Mouse (Mus musculus) forebrain, embryonic 16.5 days (tissue): Measurements from ENCODE around the gene Osbp. TPM values are rescaled to one million over a fixed set of nuclear protein-coding genes. Genes with fewer than 3 reads are reported as not detected.
"Not testable (repeated sequence)": the region's sequence is repeated elsewhere in the genome, so short reads cannot be mapped to it uniquely, and the experiment has no call there.

Experiments used
- ATAC-seq: fragments of 200-750 bp; cut with Nextera tagmentation; 2 replicates; pipeline ENCODE4 v1.8.0; 2017; ENCODE audit warnings: mild to moderate bottlenecking, moderate library complexity
- H3K27ac ChIP-seq: fragments of 300-500 bp; sonication (generic); 2 replicates; pipeline ENCODE4 v1.5.1; 2014; ENCODE audit warnings: low read length, control low read depth
- H3K27me3 ChIP-seq: fragments of 300-500 bp; sonication (generic); replicated peaks from 2 replicates; pipeline ENCODE4 v1.6.1; 2014; ENCODE audit warnings: low read length; ENCODE audit not compliant: control insufficient read depth, insufficient read depth
- H3K36me3 ChIP-seq: fragments of 300-500 bp; sonication (generic); 2 replicates; pipeline ENCODE4 v1.6.1; 2014; ENCODE audit not compliant: control insufficient read depth, insufficient read depth
- H3K4me1 ChIP-seq: fragments of 300-500 bp; sonication (generic); replicated peaks from 2 replicates; pipeline ENCODE4 v1.6.1; 2014; ENCODE audit warnings: low read length; ENCODE audit not compliant: control insufficient read depth, insufficient read depth
- H3K4me2 ChIP-seq: fragments of 300-500 bp; sonication (generic); 2 replicates; pipeline ENCODE4 v1.6.1; 2014; ENCODE audit warnings: mild to moderate bottlenecking, low read length, control low read depth
- H3K4me3 ChIP-seq: fragments of 300-500 bp; sonication (generic); replicated peaks from 2 replicates; pipeline ENCODE4 v1.5.1; 2014; ENCODE audit warnings: mild to moderate bottlenecking, low read length, control low read depth
- H3K9ac ChIP-seq: fragments of 300-500 bp; sonication (generic); replicated peaks from 2 replicates; pipeline ENCODE4 v1.6.1; 2014; ENCODE audit warnings: low read depth, low read length, control low read depth
- H3K9me3 ChIP-seq: fragments of 300-500 bp; sonication (generic); 2 replicates; pipeline ENCODE4 v1.6.1; 2016; ENCODE audit warnings: low read length; ENCODE audit not compliant: control insufficient read depth
- WGBS: fragments of 180-500 bp; shearing (Covaris S2); extraction: QIAGEN DNeasy Blood & Tissue Kit; methylation state at CpG from one replicate; pipeline ENCODE4 v1.1.7; 2014; 5-methylcytosine and 5-hydroxymethylcytosine counted together
- polyA plus RNA-seq: library from polyadenylated mRNA; unstranded; fragments of >200 nt; fragmentation: Nextera tagmentation; extraction: Ambion mirVana; gene quantifications from 2 replicates; pipeline ENCODE4 v1.2.1, GENCODE M21; 2015

Gene Osbp
- polyA plus RNA-seq, 1 experiment from 2014 or later, result 4.3 TPM

- 89% methylated on average over 5 of the region's 5 CpGs for WGBS
- no peak for ATAC-seq
- Histone ChIP-seq H3K9me3 (no peaks in the 10 kb centered on the region), H3K4me1 (no peaks in the 10 kb centered on the region), H3K4me3 (no peak overlapping the region), H3K9ac (no peak overlapping the region), H3K4me2 (no peak overlapping the region), H3K27me3 (no peaks in the 10 kb centered on the region), H3K36me3 (peaks cover 68% of the 10 kb centered on the region), H3K27ac (no peak overlapping the region)
Measured at GRCm38 (mm10) chr19:11977363-11977762, 11.6 kb downstream of the Osbp start.

DNA sequence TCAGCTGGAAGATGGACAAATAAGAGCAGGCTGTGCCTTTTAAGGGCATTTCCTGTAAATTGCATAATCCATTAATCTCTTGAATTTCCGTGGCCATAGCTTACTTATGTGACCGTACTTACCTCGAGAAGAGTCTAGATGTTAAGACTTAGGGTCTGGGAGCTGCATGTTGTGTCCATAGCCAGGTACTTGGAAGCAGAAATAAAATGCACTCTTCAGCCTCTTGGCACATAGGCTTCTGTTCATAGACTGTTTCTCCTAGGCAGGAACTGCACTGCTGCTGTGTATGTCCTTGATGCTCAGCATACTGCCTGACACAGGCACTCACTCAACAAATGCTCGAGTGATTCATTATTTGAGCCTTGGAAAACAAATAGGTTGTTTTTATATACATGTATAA lies 14.7 kb downstream of the Osbp start:
- H3K27ac ChIP-seq, result no peak overlapping the region
- no peaks in the 10 kb centered on the region for H3K4me1 ChIP-seq
- no peaks in the 10 kb centered on the region for H3K9me3 ChIP-seq
- ATAC-seq, result no peak
- no peak overlapping the region for H3K9ac ChIP-seq
- whole genome bisulfite sequencing, result 95% methylated on average over 4 of the region's 4 CpGs
- no peaks in the 10 kb centered on the region for H3K27me3 ChIP-seq
- no peak overlapping the region for H3K4me2 ChIP-seq
- H3K36me3 ChIP-seq, result peaks cover 63% of the 10 kb centered on the region
- no peak overlapping the region for H3K4me3 ChIP-seq

GRCm38 (mm10) chr19:11984614-11985013 lies 18.9 kb downstream of the Osbp start:
- WGBS, result 84% methylated on average over 5 of the region's 5 CpGs
- H3K4me3 ChIP-seq, H3K4me2 ChIP-seq, H3K27ac ChIP-seq, H3K9ac ChIP-seq, H3K4me1 ChIP-seq, ATAC-seq, H3K9me3 ChIP-seq, H3K27me3 ChIP-seq: not testable (repeated sequence)
- H3K36me3 ChIP-seq, result peaks cover 49% of the 10 kb centered on the region

DNA sequence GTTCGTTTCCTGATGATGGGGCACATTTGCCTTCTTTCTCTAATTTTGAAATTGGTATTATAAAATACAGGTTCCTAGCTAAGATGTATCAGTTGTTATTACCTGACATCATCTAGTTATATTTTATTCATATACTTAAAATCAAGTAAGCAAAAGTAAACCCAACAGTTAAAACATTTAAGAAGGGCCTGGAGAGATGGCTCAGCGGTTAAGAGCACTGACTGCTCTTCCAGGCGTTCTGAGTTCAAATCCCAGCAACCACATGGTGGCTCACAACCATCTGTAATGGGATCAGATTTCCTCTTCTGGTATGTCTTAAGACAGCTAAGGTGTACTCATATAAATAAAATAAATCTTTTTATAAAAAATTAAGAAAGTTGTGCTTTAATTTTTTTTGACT lies 22.1 kb downstream of the Osbp start:
- H3K4me1 ChIP-seq, result no peaks in the 10 kb centered on the region
- H3K9ac ChIP-seq, result no peak overlapping the region
- no peaks in the 10 kb centered on the region for H3K9me3 ChIP-seq
- H3K4me3 ChIP-seq, result no peak overlapping the region
- peaks cover 50% of the 10 kb centered on the region for H3K36me3 ChIP-seq
- no peaks in the 10 kb centered on the region for H3K27me3 ChIP-seq
- H3K4me2 ChIP-seq, result no peak overlapping the region
- H3K27ac ChIP-seq, result no peak overlapping the region
- no peak for ATAC-seq
- 95% methylated on average over 3 of the region's 3 CpGs for WGBS

DNA sequence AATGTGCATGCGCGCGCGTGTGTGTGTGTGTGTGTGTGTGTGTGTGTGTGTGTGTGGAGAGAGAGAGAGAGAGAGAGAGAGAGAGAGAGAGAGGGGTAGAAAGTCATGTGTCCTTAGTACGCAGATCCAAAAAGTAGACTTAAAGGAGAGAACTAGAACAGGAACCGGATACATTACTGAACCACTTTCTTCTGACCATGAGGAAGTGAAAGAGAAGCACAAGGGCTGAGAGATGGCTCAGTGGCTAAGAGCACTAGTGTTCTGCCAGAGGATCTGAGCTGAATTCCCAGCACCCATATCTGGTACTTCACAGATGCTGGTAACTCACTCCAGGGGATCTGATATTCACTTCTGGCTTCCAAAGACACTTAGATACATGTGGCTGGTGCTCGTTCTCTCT lies 23.6 kb downstream of the Osbp start:
- no peaks in the 10 kb centered on the region for H3K9me3 ChIP-seq
- no peaks in the 10 kb centered on the region for H3K4me1 ChIP-seq
- no peak overlapping the region for H3K9ac ChIP-seq
- no peak overlapping the region for H3K4me2 ChIP-seq
- no peak overlapping the region for H3K4me3 ChIP-seq
- ATAC-seq, result no peak
- no peak overlapping the region for H3K27ac ChIP-seq
- H3K36me3 ChIP-seq, result peaks cover 44% of the 10 kb centered on the region
- WGBS, result 95% methylated on average over 7 of the region's 7 CpGs
- no peaks in the 10 kb centered on the region for H3K27me3 ChIP-seq

- H3K9ac ChIP-seq, result no peak overlapping the region
- H3K4me1 ChIP-seq, result no peaks in the 10 kb centered on the region
- no peaks in the 10 kb centered on the region for H3K27me3 ChIP-seq
- no peaks in the 10 kb centered on the region for H3K9me3 ChIP-seq
- no peak overlapping the region for H3K4me2 ChIP-seq
- 95% methylated on average over 9 of the region's 9 CpGs for WGBS
- no peak overlapping the region for H3K27ac ChIP-seq
- no peak overlapping the region for H3K4me3 ChIP-seq
- H3K36me3 ChIP-seq, result peaks cover 47% of the 10 kb centered on the region
- ATAC-seq, result no peak
Measured at GRCm38 (mm10) chr19:11992034-11992433, 26.3 kb downstream of the Osbp start.

- H3K4me3 ChIP-seq, result no peak overlapping the region
- WGBS, result 88% methylated on average over 10 of the region's 10 CpGs
- no peaks in the 10 kb centered on the region for H3K9me3 ChIP-seq
- H3K27ac ChIP-seq, result no peak overlapping the region
- no peak overlapping the region for H3K4me2 ChIP-seq
- H3K4me1 ChIP-seq, result no peaks in the 10 kb centered on the region
- peaks cover 47% of the 10 kb centered on the region for H3K36me3 ChIP-seq
- no peaks in the 10 kb centered on the region for H3K27me3 ChIP-seq
- H3K9ac ChIP-seq, result no peak overlapping the region
- no peak for ATAC-seq
Measured at GRCm38 (mm10) chr19:11992441-11993029, 26.8 kb downstream of the Osbp start.

DNA sequence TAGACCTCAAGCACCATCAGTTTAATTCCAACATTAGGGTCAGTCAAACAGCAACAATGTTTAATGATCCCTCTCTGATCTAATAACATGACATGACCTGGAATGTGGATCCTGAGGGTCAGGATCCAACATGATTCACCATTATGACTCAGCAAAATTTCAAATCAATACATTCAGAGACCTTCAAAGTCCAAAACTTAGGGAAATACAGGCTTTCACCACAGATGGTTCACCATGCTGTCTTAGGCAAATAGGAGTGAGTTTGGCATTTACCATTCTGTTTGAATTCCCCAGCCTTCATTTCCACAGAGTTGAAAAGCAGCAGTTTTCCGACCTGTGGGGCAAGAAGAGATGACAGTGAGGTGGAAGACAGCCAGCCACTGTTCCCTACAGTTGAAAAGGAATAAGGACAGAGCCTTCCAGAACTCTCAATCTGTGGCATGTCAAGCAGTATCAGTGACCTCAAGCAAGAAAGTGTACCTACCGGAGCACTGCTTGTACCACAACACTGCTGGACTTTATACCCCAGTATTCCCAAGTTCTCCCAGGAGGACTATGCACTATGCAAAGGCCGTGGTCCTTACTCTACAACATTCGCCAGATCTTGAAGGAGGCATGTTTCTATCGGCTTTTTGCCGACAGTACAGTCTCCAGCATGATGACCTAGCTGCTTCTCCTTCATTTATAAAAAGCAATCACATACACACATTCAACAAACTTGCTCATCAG lies 29.1 kb downstream of the Osbp start:
- H3K36me3 ChIP-seq, result peaks cover 38% of the 10 kb centered on the region
- WGBS, result 95% methylated on average over 6 of the region's 6 CpGs
- H3K4me2 ChIP-seq, result no peak overlapping the region
- ATAC-seq, result no peak
- H3K9me3 ChIP-seq, result no peaks in the 10 kb centered on the region
- H3K4me3 ChIP-seq, result no peak overlapping the region
- no peak overlapping the region for H3K9ac ChIP-seq
- no peaks in the 10 kb centered on the region for H3K27me3 ChIP-seq
- H3K4me1 ChIP-seq, result no peaks in the 10 kb centered on the region
- H3K27ac ChIP-seq, result no peak overlapping the region

- Histone ChIP-seq H3K4me3 (no peak overlapping the region), H3K9ac (no peak overlapping the region), H3K4me2 (no peak overlapping the region), H3K27me3 (no peaks in the 10 kb centered on the region), H3K27ac (no peak overlapping the region), H3K9me3 (no peaks in the 10 kb centered on the region), H3K4me1 (no peaks in the 10 kb centered on the region), H3K36me3 (peaks cover 32% of the 10 kb centered on the region)
- no peak for ATAC-seq
- 76% methylated on average over 2 of the region's 2 CpGs for WGBS
Measured at GRCm38 (mm10) chr19:11995722-11996448, 30.1 kb downstream of the Osbp start.
